Mouse (Mus musculus): ENCODE data around the gene Sdhd. TPM values are rescaled to one million over a fixed set of nuclear protein-coding genes. Genes with fewer than 3 reads are reported as not detected.
"Not testable (repeated sequence)": the region's sequence is repeated elsewhere in the genome, so short reads cannot be mapped to it uniquely, and the experiment has no call there.

Sdhd gene
- polyA plus RNA-seq (2015; fragmentation: Nextera tagmentation; extraction: Ambion mirVana), result 221 and 228 TPM in 2 replicates

DNA sequence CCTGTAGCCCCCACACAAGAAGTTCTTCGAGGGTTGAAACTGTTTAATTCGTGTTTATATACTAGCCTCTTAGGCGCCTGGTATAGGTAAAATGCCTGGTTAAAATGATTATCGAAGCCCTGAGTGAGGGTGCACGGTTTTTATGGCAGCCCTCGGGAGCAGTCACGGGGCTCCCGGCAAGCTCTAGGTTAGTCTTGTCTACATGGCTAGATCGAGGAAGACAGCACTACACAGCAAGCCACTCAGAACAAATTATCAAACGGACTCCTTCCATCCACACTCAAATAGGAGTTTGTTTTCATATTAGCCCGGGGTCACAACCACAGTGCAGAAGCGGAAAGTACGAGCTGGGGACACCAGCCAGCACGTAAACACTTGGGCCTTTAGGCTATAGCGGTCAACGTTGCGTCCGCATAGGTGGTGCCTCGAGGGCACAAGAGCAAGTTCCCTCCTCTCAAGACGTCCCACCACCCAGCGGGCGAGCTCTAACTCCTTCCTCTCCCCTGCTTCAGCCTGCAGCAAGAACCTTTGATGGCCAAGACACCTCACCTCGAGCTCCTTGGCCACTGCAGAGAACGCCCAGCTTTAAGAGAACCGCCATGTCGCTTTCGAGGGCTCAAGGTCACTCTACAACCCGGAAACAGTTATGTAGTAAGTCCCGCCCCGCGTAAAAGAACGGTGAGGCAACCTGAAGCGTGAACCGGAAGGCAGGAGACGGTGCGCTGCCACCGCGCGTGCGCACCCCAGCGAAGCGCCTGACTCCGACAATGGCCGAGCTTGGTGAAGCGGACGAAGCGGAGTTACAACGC is at the start of gene Sdhd, which contains the start of gene Timm8b:
Sdhd (minus strand) TSS at position 624 of the 809 bp plus-strand sequence.
Timm8b (plus strand) TSS at position 722 of the 809 bp plus-strand sequence.
- WGBS, result under 1% methylated on average over 48 of the region's 48 CpGs

DNA sequence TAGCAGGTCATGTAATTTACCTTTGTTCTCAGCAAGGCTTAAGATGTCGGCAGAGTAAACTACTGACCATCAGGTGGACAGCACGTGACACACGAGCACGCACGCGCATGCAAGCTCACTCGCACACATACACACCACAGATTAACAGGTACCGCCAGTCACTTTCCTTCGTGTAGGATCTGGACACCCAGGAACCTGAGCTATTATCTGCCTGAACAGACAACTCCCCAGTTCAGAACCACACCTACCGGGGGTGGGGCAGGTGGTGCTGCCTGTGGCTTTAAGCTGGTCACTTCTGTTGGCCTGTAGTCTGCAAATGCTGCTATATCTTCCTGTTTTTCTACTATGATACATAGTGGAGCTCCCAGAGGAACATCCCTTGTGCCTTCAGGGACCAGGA is 46.9 kb upstream of the Sdhd start:
- no peak overlapping the region for H3K4me2 ChIP-seq
- H3K4me3 ChIP-seq, result no peak overlapping the region
- no peaks in the 10 kb centered on the region for H3K9me3 ChIP-seq
- no peak overlapping the region for H3K9ac ChIP-seq
- no peak for ATAC-seq (ENCODE audit: low FRiP score)
- no peaks in the 10 kb centered on the region for H3K4me1 ChIP-seq (replicated peaks)
- H3K27ac ChIP-seq, result no peak overlapping the region
- H3K36me3 ChIP-seq, result peaks cover 92% of the 10 kb centered on the region
- 96% methylated on average over 10 of the region's 10 CpGs for WGBS
- H3K27me3 ChIP-seq, result no peaks in the 10 kb centered on the region

More for the DNA sequence above, at the start of gene Sdhd, which contains the start of gene Timm8b:
- Histone ChIP-seq H3K9ac (peak within 1 kb of the TSS; percentile 95), H3K4me1 (replicated peaks) (peaks cover 34% of the 10 kb centered on the region), H3K36me3 (peaks cover 46% of the 10 kb centered on the region), H3K27me3 (no peaks in the 10 kb centered on the region), H3K9me3 (no peaks in the 10 kb centered on the region), H3K4me2 (peak within 1 kb of the TSS; percentile 90), H3K27ac (peak within 1 kb of the TSS; percentile 93), H3K4me3 (peak within 1 kb of the TSS; percentile 89)
- ATAC-seq (ENCODE audit: low FRiP score), result peak; percentile 97

DNA sequence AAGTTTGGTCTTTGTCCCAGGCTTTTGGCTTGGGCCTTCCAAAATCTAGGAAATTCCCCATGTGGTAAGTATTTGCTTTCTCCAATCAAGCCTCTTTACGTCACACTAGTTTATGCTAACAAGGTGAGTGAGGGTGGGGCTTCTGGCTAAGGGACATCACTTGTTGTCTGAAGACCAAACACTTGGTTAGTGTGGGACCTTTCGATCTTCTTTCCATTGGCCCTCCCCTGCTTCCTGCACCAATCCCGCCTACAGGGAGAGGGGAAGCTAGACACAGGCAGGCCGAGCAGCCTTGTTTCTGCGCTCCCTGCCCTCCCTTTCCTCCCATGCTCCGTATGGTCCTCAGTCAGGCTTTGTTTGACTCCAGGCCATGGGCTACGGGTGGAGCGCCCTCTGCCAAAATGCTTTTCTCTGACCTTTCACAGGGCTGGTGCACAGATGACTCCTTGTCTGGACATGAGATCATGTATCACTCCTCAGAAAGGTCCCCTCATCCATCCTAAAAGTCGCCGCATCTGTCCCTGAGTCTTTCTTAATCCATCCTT is 43.3 kb upstream of the Sdhd start:
- H3K27ac ChIP-seq, result no peak overlapping the region
- H3K9me3 ChIP-seq, result no peaks in the 10 kb centered on the region
- no peaks in the 10 kb centered on the region for H3K4me1 ChIP-seq (replicated peaks)
- no peak overlapping the region for H3K9ac ChIP-seq
- H3K4me3 ChIP-seq, result no peak overlapping the region
- 81% methylated on average over 10 of the region's 10 CpGs for WGBS
- H3K4me2 ChIP-seq, result no peak overlapping the region
- H3K27me3 ChIP-seq, result no peaks in the 10 kb centered on the region
- peaks cover 92% of the 10 kb centered on the region for H3K36me3 ChIP-seq
- no peak for ATAC-seq (ENCODE audit: low FRiP score)

GRCm38 (mm10) chr9:50634270-50634669 is 30.7 kb upstream of the Sdhd start:
- no peak for ATAC-seq (ENCODE audit: low FRiP score)
- 94% methylated on average over 11 of the region's 11 CpGs for WGBS
- Histone ChIP-seq H3K9me3 (no peaks in the 10 kb centered on the region), H3K9ac (no peak overlapping the region), H3K4me3 (no peak overlapping the region), H3K36me3 (peaks cover 62% of the 10 kb centered on the region), H3K27me3 (no peaks in the 10 kb centered on the region), H3K4me1 (replicated peaks) (no peaks in the 10 kb centered on the region), H3K27ac (no peak overlapping the region), H3K4me2 (no peak overlapping the region)

DNA sequence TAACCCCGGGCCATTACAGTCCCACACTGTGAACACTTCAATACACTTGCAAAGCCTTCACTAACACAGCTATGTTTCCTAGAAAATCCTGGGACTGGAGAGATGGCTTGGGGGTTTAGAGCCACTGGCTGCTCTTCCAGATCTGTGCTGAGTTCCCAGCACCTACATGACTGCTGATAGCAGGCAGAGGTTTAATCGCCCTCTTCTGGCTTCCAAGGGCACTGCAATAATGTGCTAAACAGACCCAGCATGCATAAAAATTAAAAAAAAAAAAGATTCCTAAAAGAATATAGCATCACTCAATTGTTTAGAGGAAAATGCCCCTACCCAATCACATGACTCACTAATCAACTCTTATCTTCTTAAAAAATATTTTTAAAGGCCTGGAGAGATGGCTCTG is 29.4 kb upstream of the Sdhd start:
- H3K27me3 ChIP-seq, result no peaks in the 10 kb centered on the region
- 60% methylated on average over 2 of the region's 2 CpGs for WGBS
- no peak overlapping the region for H3K9ac ChIP-seq
- H3K4me1 ChIP-seq (replicated peaks), result no peaks in the 10 kb centered on the region
- no peak for ATAC-seq (ENCODE audit: low FRiP score)
- no peaks in the 10 kb centered on the region for H3K9me3 ChIP-seq
- no peak overlapping the region for H3K27ac ChIP-seq
- no peak overlapping the region for H3K4me2 ChIP-seq
- no peak overlapping the region for H3K4me3 ChIP-seq
- H3K36me3 ChIP-seq, result peaks cover 50% of the 10 kb centered on the region

- H3K4me3 ChIP-seq, result no peak overlapping the region
- peaks cover 43% of the 10 kb centered on the region for H3K36me3 ChIP-seq
- no peak overlapping the region for H3K27ac ChIP-seq
- 89% methylated on average over 6 of the region's 6 CpGs for WGBS
- H3K27me3 ChIP-seq, result no peaks in the 10 kb centered on the region
- no peak overlapping the region for H3K9ac ChIP-seq
- no peaks in the 10 kb centered on the region for H3K4me1 ChIP-seq (replicated peaks)
- no peak overlapping the region for H3K4me2 ChIP-seq
- ATAC-seq (ENCODE audit: low FRiP score), result no peak
- H3K9me3 ChIP-seq, result no peaks in the 10 kb centered on the region
Measured at GRCm38 (mm10) chr9:50632016-50632688, 28.5 kb upstream of the Sdhd start.

DNA sequence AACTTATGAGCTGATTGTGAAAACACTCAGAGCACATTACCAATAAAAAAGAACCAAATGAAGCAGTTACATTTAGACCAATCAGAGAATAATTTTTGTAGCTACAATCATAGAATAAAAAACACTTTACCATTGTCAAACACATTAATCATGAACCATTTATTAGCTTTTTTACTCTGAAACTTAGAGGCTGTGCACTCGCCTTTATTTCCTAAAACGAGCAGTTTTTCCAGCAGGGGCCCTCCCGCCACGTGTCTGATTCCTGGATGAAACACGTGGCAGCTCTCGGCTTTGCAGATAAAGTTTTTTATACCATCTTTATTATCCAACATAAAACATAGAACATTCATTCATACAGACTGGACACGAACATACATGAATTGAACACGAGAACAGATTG is 27.3 kb upstream of the Sdhd start:
- H3K36me3 ChIP-seq, result peaks cover 31% of the 10 kb centered on the region
- WGBS, result 93% methylated on average over 6 of the region's 8 CpGs
- not testable (repeated sequence) for ATAC-seq (ENCODE audit: low FRiP score)

GRCm38 (mm10) chr9:50617794-50618330 is 14.2 kb upstream of the Sdhd start:
- H3K4me1 ChIP-seq (replicated peaks), result peaks cover 25% of the 10 kb centered on the region
- peaks cover 25% of the 10 kb centered on the region for H3K36me3 ChIP-seq
- peak overlapping the region; percentile 100 for H3K4me3 ChIP-seq
- H3K9ac ChIP-seq, result 0 out of 2 replicates have a peak overlapping the region, but pooled peaks have one; percentile 53
- no peaks in the 10 kb centered on the region for H3K9me3 ChIP-seq
- ATAC-seq (ENCODE audit: low FRiP score), result 0 out of 2 replicates have a peak, but pooled peaks have one; percentile 6
- 65% methylated on average over 9 of the region's 9 CpGs for WGBS
- H3K27me3 ChIP-seq, result no peaks in the 10 kb centered on the region
- H3K27ac ChIP-seq, result no peak overlapping the region
- H3K4me2 ChIP-seq, result peak overlapping the region; percentile 90

More for the DNA sequence above, 27.3 kb upstream of the Sdhd start:
- not testable (repeated sequence) for H3K4me2 ChIP-seq; H3K27ac ChIP-seq; H3K27me3 ChIP-seq; H3K9ac ChIP-seq; H3K9me3 ChIP-seq; H3K4me3 ChIP-seq; H3K4me1 ChIP-seq (replicated peaks)

DNA sequence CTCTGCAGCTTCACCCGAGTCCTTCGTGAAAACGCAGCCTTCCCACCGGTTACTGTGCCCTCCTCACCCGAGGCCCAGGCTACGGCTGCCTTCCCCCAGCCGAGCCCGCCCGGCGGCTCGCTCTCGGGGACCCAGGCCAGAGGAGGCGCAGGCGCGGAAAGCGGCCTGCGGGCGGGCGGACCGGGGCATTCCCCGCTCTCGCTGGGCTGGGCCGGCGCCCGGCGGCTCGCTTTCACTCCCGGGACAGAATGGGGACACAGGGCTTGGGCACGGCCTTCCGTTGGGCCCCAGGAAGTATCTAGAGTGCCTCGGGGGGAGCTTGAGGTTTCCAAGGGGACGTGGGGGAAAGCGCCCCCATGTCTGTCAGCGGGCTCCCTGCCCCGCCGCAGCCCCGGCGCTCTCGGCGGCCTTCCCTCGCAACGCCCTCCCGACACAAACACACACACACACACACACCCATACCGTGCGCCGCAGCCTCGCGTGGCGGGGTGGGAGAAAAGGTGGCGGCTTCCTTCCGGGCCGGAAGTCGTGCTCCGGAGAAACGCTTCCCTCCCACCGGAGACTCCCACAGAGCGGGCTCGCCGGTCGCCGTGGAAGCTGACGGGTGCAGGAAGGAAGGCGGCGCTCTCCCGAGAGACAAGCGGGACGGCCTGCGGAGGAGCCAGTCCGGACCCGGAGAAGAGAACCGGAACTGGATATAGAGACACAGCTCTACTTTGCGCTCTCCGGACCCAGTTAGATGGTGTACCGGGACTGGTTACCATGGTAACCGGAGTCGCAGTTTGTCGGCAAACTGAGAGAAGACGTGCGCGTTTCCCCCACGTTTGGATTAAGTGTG is 13.4 kb upstream of the Sdhd start, which contains the start of the genes Pih1d2 and Nkapd1:
Pih1d2 (plus strand) TSS at position 556 of the 838 bp plus-strand sequence.
Nkapd1 (minus strand) TSS at position 699 of the 838 bp plus-strand sequence.
- under 1% methylated on average over 80 of the region's 81 CpGs for WGBS
- Histone ChIP-seq H3K9me3 (no peaks in the 10 kb centered on the region), H3K36me3 (peaks cover 33% of the 10 kb centered on the region), H3K27me3 (no peaks in the 10 kb centered on the region), H3K27ac (peak within 1 kb of the TSS; percentile 96), H3K9ac (peak within 1 kb of the TSS; percentile 97), H3K4me2 (peak within 1 kb of the TSS; percentile 90), H3K4me3 (peak within 1 kb of the TSS; percentile 100), H3K4me1 (replicated peaks) (peaks cover 25% of the 10 kb centered on the region)
- ATAC-seq (ENCODE audit: low FRiP score), result peak; percentile 96

DNA sequence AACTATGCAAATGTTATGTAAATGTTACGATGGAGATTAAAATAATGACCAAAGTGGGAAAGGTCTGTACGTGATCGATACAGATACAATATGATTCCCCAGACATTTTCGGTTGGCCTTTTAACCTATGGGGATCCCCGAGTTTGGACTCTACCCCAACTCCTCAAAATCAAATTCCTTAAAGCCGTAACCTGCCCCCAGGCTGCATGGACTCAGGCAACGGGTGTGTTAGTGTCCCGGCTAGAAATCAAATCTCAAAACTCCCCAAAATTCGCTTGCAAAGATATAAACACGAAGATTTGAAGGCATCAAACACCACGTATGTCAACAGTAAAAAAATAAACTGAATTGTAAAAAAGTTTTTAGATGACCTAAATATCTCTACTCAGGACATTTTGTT is 12.5 kb upstream of the Sdhd start:
- peak overlapping the region; percentile 96 for H3K27ac ChIP-seq
- peak overlapping the region; percentile 100 for H3K4me3 ChIP-seq
- ATAC-seq (ENCODE audit: low FRiP score), result no peak
- no peaks in the 10 kb centered on the region for H3K9me3 ChIP-seq
- H3K36me3 ChIP-seq, result peaks cover 40% of the 10 kb centered on the region
- 41% methylated on average over 11 of the region's 11 CpGs for WGBS
- no peaks in the 10 kb centered on the region for H3K27me3 ChIP-seq
- peaks cover 25% of the 10 kb centered on the region for H3K4me1 ChIP-seq (replicated peaks)
- H3K4me2 ChIP-seq, result peak overlapping the region; percentile 90
- H3K9ac ChIP-seq, result peak overlapping the region; percentile 97

DNA sequence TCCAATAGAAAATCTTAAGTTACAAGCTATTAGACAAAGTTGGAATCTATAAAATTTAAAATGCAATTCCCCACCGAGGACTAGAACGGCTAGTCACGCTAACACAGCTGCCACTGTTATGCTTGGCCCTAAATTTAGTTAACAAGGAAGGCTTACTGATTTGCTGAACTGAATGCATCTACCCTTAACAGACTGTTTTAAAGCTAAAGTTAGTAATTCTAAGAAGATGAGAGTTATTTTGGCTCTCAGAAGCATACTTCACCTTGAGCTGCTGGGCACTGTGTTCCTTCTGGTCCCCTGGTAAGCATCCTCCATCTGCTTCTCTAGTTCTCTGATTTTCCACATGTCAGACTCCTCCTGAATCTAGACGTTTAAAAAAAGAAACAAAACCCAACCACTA is 8.5 kb upstream of the Sdhd start:
- Histone ChIP-seq H3K27me3 (no peaks in the 10 kb centered on the region), H3K4me2 (no peak overlapping the region), H3K9ac (no peak overlapping the region), H3K4me1 (replicated peaks) (peaks cover 21% of the 10 kb centered on the region), H3K4me3 (no peak overlapping the region), H3K9me3 (no peaks in the 10 kb centered on the region), H3K36me3 (peaks cover 73% of the 10 kb centered on the region), H3K27ac (no peak overlapping the region)
- ATAC-seq (ENCODE audit: low FRiP score), result no peak
- WGBS, result 93% methylated on average over 4 of the region's 4 CpGs

Measured in hindbrain, embryonic 13.5 days (tissue).